Mouse (Mus musculus) 3T3-L1 (cell line): ENCODE results near the gene Nfkb2.
A peak's percentile ranks its signal among the peaks of the same experiment; 100 is the strongest.

Experiments
- DNase-seq: peaks from one replicate; pipeline ENCODE4 v3.0.0-alpha.2; 2015; ENCODE audit warnings: low read depth, low spot score

The Nfkb2 gene

DNA sequence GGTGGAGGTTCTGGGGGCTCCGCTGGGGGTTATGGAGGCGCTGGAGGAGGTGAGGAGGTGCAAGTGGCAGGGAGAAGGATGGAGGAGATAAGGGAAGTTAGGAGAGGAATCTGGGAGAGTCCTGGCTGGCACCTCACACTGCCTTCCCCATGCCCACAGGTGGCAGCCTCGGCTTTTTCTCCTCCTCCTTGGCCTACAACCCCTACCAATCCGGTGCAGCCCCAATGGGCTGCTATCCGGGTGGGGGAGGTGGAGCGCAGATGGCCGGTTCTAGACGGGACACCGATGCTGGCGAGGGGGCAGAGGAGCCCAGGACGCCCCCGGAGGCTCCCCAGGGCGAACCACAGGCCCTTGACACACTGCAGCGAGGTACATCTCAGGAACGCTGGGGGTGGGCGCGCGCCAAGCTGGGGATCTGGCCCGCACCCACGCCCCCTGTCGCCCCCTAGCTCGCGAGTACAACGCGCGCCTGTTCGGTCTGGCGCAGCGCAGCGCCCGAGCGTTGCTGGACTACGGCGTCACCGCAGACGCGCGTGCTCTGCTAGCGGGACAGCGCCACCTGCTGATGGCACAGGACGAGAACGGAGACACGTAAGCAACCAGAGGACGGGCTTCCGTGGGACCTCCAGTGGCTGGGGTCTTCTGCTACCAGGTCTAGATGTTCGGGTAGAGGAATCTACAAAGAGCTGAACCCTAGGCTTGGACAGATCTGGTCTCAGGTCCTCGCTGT lies 4.8 kb downstream of the Nfkb2 start:
- no peak for DNase-seq

DNA sequence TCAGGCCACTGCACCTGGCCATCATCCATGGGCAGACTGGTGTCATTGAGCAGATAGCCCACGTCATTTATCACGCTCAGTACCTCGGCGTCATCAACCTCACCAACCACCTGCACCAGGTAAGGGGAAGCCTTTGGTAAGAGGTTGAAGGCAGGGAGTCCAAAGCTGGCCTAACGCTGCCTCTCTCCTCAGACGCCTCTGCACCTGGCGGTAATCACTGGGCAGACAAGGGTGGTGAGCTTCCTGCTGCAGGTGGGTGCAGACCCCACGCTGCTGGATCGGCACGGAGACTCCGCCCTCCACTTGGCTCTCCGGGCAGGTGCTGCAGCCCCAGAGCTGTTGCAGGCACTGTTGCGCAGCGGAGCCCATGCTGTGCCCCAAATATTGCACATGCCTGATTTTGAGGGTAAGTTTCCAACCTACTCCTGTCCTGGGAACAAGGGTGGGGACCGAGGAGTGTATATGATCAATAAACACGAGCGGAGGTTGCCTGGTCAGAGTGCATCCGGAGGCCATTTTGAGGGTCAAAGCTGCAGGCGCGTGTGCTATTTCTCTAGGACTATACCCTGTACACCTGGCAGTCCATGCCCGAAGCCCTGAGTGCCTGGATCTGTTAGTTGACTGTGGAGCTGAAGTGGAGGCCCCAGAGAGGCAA lies 5.7 kb downstream of the Nfkb2 start:
- no peak for DNase-seq

- DNase-seq: no peak
These were observed 6.3 kb downstream of the Nfkb2 start for GRCm38 (mm10) chr19:46310312-46310865.

- DNase-seq: no peak
These were observed 7.2 kb downstream of the Nfkb2 start for GRCm38 (mm10) chr19:46311341-46311740.

GRCm38 (mm10) chr19:46312566-46312965 lies 8.4 kb downstream of the Nfkb2 start:
- DNase-seq: no peak

DNA sequence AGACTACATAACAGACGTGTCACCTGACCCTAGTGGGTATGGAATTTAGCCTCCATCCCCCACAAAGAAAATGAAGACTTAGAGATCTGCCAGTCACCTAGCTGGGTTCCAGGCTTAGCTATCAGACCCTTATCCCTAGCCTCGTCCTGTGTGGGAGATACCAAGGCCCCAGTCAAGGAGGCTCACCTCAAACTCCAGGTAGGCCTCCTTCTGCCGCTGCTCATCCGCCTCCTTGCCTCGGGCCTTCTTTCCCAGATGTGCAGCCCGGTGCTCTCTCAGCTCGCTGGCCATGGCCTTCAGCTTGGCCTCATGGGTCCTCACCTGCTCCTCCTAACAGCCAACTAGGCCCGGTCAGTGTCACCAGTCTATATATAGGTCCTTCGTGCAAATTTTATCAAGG lies 9.0 kb downstream of the Nfkb2 start:
- DNase-seq: no peak

DNA sequence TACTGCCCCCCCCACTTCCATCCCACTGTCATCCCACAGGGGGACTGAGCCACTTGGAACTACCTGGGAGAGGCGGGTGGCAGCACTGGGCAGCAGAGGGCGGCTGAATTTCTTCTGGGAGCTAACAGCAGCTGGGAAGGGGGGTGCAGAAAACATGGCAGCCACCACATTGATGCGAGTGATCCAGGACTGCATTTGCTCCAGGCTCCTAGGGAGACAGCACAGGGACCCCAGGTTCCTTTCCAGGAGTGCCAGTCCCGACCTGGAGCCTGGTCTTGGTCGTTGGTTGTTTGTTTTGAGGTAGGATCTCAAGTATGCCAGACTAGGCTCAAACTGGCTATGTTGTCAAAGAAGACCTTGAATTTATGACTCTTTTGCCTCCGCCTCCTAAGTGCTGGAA lies 9.5 kb downstream of the Nfkb2 start:
- DNase-seq: no peak

GRCm38 (mm10) chr19:46314151-46314601 lies 10.1 kb downstream of the Nfkb2 start:
- DNase-seq: no peak

- peak; percentile 57 for DNase-seq
These were observed 11.0 kb downstream of the Nfkb2 start for GRCm38 (mm10) chr19:46314872-46315742.

- no peak for DNase-seq
These were observed 11.9 kb downstream of the Nfkb2 start for GRCm38 (mm10) chr19:46315752-46316610.

- DNase-seq: no peak
These were observed 12.9 kb downstream of the Nfkb2 start for GRCm38 (mm10) chr19:46316846-46317545.

GRCm38 (mm10) chr19:46317546-46317885 lies 13.4 kb downstream of the Nfkb2 start:
- no peak for DNase-seq

DNA sequence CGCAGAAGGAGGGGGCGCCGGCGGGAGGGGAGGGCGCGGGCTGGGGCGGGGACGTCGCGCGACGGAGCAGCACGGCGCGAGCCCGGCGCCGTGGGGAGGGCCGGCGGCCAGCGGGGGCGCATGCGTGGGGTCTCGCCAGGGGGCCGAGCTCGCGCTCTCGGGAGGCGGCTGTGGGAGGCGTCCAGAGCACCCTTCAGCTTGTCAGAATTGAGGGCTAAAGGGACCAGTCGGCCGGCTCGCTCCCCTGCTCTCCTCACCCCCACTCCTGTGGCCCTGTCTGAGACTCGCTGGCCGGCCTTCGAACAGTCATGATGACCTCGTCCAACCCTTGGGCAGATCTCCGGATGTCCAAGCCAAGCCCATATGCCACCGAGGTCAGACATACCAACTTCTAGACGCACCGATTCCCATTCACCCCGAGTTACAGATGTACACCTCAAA lies 13.9 kb downstream of the Nfkb2 start:
- DNase-seq: no peak

- peak; percentile 94 for DNase-seq
These were observed 14.7 kb downstream of the Nfkb2 start for GRCm38 (mm10) chr19:46318586-46319378.

DNA sequence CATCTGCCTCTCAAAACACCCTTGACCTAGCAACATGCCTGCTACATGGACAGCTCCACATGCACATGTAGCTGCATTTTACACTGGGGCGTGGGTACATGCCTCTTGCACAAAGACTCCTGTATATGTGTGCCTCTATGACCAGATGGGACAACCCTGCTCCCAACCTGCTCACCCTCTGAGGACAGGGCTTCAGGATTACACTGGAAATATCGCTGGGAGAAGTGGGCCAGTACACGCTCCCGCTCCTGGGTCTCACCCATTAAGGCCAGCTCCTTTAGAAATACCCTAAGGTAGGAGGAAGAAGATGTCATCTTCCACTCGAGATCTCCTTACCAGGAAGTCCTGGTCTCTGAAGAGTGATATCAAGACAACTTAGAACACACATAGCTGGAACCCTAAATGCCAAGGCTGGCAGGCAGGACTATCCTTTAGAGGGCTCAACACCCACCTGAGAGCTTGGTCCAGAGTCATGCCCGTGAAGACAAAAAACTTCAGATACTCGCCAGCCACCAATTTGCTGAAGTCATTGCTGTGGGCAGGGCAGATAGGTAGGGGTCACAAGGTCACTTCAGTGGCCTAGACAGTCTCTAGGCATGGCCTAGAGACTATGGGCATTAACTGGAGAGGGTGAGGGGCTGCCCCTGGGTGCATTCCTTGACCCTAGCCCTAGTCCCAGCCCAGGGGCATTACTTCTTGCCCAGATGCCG lies 16.1 kb downstream of the Nfkb2 start:
- DNase-seq: no peak

DNA sequence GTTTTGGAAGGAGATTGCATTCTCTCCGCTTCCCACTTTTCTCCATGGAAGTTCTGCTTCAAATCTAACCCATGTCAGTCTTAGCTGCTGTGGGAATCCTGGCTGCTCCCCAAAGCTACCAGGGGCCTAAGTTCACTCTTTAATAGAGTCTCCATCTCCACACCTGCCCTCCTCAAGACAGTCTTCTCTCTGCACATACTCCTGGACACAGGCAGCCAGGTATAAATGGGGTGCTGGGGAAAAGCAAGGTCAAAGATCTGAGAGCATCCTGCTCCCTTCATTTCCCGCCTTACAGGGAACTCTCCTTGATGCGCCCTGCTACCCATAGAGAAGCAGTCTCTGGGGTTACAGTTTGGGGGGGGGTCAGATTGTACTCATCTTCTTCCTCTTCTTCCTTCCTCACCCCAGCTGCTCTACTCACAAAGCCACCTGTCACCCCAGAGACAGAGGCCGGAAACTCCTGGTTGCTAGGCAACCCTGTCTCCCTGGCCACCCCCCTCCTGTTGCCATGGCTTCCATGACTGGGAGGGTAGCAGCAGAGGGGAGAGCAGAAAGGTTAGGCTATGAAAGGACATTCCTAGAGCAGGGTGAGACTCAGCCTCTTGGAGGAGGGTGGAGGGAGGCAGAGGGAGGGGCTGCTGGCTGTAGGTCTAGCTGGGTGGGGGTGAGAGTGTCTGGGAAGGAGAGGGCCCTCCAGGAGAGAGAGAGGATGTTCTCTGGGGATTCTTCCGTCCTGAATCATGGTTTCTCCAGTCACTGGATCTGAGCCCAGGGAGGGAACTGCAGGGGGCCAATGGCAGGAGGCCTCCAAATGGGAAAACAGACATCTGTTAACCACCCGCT lies 17.2 kb downstream of the Nfkb2 start:
- DNase-seq: peak; percentile 93

GRCm38 (mm10) chr19:46322144-46322995 lies 18.2 kb downstream of the Nfkb2 start:
- no peak for DNase-seq
